Mouse (Mus musculus): ENCODE results near the gene Fcgr4. TPM values are rescaled to one million over a fixed set of nuclear protein-coding genes. Genes with fewer than 3 reads are reported as not detected.
"Not testable (repeated sequence)": the region's sequence is repeated elsewhere in the genome, so short reads cannot be mapped to it uniquely, and the experiment has no call there.

Fcgr4 gene
- 12.2 and 20.2 TPM in 2 replicates for total RNA-seq (2015; ENCODE audit: low replicate concordance)
- 7.3 and 7.6 TPM in 2 replicates for total RNA-seq (2017; ENCODE audit: low replicate concordance)

DNA sequence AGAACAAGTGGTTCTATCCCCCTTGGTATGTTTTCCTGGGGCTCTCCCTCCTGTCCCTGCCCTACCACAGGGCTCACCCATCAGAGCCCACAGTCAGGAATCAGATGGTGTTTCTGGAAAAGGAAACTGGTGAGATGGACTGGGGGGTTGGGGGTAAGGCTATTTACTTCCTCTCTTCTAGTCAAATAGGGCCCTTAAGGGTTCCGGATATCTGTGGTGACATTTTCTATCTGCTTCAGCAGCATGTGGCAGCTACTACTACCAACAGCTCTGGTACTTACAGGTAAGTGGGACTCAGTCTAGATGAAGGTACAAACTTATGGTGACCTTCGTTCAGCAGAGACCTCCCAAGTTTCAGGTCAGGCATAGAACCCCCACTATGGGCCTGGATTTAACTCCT, at the start of gene Fcgr4:
Gene Fcgr4, plus strand, starts transcription at position 184 of the 400 bp plus-strand sequence.
- no peak for ATAC-seq (replicated peaks; ENCODE audit: low FRiP score, poor library complexity, severe bottlenecking)

DNA sequence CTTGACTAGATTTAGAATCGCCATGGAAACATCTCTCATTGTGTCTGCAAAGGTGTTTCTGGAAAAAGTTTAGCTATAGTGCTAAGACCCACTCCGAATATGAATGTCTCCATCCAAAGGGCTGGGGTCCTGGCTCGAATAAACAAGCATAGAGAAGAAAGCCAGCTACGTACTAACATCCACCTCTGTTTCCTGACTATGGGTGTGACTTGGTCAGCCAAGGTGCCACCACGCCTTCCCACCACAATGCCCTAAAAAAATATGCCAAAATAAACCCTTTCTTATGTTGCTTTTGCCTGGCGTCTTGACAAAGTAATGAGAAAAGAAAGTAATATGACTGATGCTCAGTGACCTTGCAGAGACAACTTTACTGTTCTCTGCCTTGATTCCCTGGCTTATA, 46.2 kb upstream of the Fcgr4 start:
- ATAC-seq (replicated peaks; ENCODE audit: low FRiP score, poor library complexity, severe bottlenecking) = no peak

GRCm38 (mm10) chr1:170972936-170973335, 45.8 kb upstream of the Fcgr4 start:
- no peak for ATAC-seq (replicated peaks; ENCODE audit: low FRiP score, poor library complexity, severe bottlenecking)

GRCm38 (mm10) chr1:170974171-170974570, 44.5 kb upstream of the Fcgr4 start:
- no peak for ATAC-seq (replicated peaks; ENCODE audit: low FRiP score, poor library complexity, severe bottlenecking)

GRCm38 (mm10) chr1:170974736-170975135, 44.0 kb upstream of the Fcgr4 start:
- ATAC-seq (replicated peaks; ENCODE audit: low FRiP score, poor library complexity, severe bottlenecking) = no peak

DNA sequence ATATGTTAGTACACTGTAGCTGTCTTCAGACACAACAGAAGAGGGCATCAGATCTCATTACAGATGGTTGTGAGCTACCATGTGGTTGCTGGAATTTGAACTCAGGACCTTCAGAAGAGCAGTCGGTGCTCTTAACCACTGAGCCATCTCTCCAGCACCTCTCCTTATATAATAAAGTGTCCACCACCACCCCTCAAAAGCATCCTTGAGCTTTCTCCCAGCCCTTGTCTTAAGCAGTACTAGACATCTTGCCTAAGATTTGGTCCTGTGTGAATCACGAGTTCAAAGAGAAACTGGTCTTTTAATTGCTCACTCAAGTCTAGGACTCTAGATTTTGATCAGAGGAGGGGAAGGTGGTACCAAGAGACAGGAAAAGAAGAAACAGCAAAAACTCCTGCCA, 43.4 kb upstream of the Fcgr4 start:
- ATAC-seq (replicated peaks; ENCODE audit: low FRiP score, poor library complexity, severe bottlenecking) = not testable (repeated sequence)

GRCm38 (mm10) chr1:170975751-170976161, 43.0 kb upstream of the Fcgr4 start:
- no peak for ATAC-seq (replicated peaks; ENCODE audit: low FRiP score, poor library complexity, severe bottlenecking)

GRCm38 (mm10) chr1:170976447-170976846, 42.3 kb upstream of the Fcgr4 start, which contains the start of gene Fcgr2b:
Gene Fcgr2b, minus strand, starts transcription at chr1:170976547.
- ATAC-seq (replicated peaks; ENCODE audit: low FRiP score, poor library complexity, severe bottlenecking) = no peak

DNA sequence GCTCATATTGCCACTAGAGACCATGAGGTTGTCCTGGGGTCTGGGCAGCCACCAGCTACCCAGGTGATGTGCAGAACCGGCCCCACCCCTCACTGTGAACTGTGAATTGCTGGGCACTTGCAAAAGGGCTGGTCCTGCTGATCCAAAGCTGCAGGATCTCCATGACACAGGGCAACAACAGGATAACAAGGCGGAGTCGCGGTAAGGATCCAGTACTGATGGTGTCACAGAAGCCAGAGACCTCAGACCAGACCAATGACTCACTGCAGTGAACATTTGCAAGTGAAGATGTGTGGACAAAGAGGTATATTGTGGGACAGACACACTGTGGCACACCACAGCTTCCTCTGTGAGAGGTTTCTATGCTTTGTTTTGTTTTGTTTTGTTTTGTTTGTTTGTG, 40.1 kb upstream of the Fcgr4 start:
- no peak for ATAC-seq (replicated peaks; ENCODE audit: low FRiP score, poor library complexity, severe bottlenecking)

DNA sequence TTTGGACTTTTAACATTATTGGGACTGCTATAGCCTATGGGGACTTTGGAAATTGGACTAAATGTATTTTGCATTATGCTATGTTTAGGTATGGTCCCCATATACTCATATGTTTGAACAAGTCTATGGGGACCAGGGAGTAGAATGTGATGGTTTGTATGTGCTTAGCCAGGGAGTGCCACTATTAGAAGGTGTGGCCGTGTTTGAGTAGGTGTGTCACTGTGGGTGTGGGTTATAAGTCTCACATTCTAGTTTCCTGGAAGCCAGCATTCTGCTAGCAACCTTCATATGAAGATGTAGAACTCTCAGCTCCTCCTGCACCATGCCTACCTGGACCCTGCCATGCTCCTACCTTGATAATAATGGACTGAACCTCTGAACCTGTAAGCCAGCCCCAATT, 37.0 kb upstream of the Fcgr4 start:
- not testable (repeated sequence) for ATAC-seq (replicated peaks; ENCODE audit: low FRiP score, poor library complexity, severe bottlenecking)

DNA sequence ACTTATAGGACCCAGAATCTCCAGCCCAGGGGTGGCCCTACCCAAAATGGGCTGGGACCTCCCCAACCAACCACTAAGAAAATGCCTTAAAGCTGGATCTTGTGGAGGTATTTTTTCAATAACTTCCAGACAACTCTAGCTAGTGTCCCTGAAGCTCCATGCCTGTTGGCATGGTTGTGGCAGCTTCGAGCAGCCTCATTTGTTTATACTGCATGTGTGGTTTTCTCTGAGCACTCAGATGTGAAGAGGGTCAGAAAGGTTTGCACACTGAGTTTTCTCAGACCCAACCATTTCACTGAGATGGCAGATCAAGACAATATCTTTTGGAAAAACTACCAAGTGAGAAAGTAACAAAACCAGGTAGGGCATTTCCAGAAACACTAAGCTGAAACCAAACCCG, 36.4 kb upstream of the Fcgr4 start:
- ATAC-seq (replicated peaks; ENCODE audit: low FRiP score, poor library complexity, severe bottlenecking) = no peak

DNA sequence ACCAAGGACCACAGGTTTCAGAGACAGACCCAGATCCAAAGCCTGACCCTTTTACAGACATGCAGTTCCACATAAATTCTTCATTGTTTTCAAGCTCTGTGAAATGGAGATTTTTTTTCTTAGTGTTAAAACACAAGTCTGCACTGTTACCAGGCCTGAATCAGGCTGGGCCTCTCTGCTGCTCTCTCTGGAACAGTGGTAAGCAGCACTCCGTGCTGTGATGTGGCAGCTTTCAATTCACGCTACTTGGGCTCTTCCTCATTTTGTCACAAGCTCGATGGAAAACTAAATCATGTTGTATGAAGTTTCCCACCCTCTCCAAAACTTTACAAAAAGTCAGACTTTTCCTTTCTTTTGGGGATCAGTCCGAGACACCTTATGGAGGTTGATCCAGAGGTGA, 35.7 kb upstream of the Fcgr4 start:
- no peak for ATAC-seq (replicated peaks; ENCODE audit: low FRiP score, poor library complexity, severe bottlenecking)

GRCm38 (mm10) chr1:170985092-170985491, 33.6 kb upstream of the Fcgr4 start:
- ATAC-seq (replicated peaks; ENCODE audit: low FRiP score, poor library complexity, severe bottlenecking) = no peak

GRCm38 (mm10) chr1:170985861-170986260, 32.9 kb upstream of the Fcgr4 start:
- no peak for ATAC-seq (replicated peaks; ENCODE audit: low FRiP score, poor library complexity, severe bottlenecking)

GRCm38 (mm10) chr1:170989656-170990055, 29.1 kb upstream of the Fcgr4 start:
- ATAC-seq (replicated peaks; ENCODE audit: low FRiP score, poor library complexity, severe bottlenecking) = no peak

DNA sequence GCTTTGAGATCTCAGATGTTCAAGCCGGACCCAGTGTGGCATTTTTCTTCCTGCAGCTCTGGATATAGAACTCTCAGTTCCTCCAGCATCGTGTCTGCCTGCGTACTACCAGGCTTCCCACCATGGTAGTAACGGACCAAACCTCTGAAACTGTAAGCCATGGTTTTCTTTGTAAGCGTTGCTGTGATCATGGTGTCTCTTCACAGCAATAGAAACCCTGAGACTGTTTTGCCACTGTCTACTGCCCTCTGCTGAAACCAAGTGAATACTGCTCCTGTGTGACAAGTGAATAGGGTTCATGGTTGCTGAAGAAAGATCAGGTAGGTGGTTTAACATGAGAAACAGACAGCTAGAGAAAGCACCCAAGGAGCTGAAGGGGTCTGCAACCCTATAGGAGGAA, 26.2 kb upstream of the Fcgr4 start:
- no peak for ATAC-seq (replicated peaks; ENCODE audit: low FRiP score, poor library complexity, severe bottlenecking)

DNA sequence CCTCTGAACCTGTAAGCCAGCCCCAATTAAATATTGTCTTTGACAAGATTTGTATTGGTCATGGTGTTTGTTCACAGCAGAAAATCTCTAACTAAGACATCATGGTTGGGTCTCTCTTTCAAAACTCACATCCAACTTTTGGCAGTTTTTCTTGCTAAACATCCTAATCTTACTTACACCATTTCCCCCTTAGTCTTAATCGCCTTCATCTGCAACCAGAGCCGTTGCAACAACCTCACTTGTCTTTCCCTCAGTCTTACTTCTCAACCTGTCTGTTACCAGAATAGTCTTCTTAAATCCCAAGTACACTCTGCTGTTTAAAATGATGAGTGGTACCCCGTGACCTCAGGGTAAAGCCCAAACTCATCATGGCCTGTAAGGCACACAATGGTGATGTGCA, 22.7 kb upstream of the Fcgr4 start:
- ATAC-seq (replicated peaks; ENCODE audit: low FRiP score, poor library complexity, severe bottlenecking) = no peak

DNA sequence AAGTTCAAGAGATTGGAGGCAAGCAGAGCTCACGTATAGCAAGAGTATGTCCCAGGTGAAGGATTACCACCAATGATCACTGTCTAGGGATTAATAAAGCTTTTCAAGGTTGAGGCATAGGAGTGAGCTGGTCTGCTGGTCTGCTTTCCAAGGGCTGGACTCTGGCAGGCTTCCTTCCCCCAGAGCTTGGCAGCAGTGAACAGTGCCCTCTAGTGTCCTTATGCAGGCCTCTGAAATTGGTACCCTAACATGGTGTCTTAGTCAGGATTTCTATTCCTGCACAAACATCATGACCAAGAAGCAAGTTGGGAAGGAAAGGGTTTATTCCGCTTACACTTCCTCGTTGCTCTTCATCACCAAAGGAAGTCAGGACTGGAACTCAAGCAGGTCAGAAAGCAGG, 22.0 kb upstream of the Fcgr4 start:
- no peak for ATAC-seq (replicated peaks; ENCODE audit: low FRiP score, poor library complexity, severe bottlenecking)

DNA sequence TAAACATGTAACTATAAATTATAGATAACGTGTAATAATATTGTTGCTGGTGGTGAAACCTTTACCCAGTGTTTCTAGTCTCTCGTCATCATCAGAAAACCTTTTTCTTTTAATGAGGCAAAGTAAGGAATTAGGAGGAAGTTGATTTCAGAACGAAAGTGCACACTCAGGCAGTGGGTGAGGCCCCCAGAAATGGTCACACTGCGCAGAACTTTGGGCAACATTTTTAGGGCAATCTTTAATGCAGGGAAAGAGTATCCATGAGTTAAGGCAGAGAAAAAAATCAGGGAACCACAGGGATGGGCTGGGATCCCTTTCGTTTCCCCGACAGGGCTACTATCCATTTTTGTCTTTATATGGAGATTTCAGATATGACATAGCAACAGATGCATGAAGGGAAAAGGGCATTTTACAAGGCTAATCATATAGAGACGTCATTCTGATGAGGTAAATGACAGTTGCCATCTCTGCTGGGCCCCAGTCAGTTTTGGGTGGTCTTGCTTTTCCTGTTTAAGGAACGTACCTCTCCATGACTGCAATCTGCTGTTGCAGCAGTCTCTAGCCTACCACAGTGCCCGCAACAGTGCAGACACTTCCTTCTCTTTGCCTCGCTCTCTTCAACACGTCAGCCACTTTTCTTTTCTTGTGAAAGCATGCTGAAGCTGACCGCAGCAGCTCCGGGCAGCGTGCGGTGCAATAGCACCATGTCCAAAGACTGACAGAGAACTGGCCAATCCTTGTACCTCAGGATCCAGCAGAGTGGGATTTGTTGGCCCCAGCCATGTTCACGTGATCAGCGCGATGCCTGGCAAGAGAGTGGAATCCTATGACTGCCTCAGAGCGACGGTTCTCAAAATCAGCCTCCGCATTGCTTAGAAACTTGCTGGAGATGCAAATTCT, 20.7 kb upstream of the Fcgr4 start:
- ATAC-seq (replicated peaks; ENCODE audit: low FRiP score, poor library complexity, severe bottlenecking) = no peak

DNA sequence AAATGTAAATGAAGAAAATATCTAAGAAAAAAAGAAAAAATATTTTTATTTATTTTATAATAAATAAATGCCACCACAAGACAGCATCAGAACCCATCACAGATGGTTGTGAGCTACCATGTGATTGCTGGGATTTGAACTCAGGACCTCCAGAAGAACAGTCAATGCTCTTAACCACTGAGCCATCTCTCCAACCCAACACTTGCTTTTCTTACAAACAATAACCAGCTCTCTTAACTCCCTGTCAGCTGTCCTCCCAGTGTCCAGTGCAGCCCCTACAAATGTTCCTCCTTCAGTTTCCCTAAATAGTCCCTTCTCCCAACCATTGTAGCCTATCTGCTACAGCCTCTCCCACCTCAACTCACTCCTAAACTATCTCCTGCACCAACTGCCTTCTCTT, 18.9 kb upstream of the Fcgr4 start:
- ATAC-seq (replicated peaks; ENCODE audit: low FRiP score, poor library complexity, severe bottlenecking) = no peak

GRCm38 (mm10) chr1:171005081-171005480, 13.6 kb upstream of the Fcgr4 start:
- no peak for ATAC-seq (replicated peaks; ENCODE audit: low FRiP score, poor library complexity, severe bottlenecking)

GRCm38 (mm10) chr1:171005586-171005985, 13.1 kb upstream of the Fcgr4 start:
- no peak for ATAC-seq (replicated peaks; ENCODE audit: low FRiP score, poor library complexity, severe bottlenecking)
